Mouse (Mus musculus): Measurements from ENCODE around the gene Fbxl20.
"Not testable (repeated sequence)": the region's sequence is repeated elsewhere in the genome, so short reads cannot be mapped to it uniquely, and the experiment has no call there.

Fbxl20 gene

GRCm38 (mm10) chr11:98149786-98150624 is at the start of gene Fbxl20:
Fbxl20 (minus strand) TSS chr11:98150403.
- peak; percentile 98 for DNase-seq

- peak; percentile 99 for DNase-seq
Measured at GRCm38 (mm10) chr11:98192901-98193805, 43.0 kb upstream of the Fbxl20 start, which contains the start of gene Med1. Med1 (minus strand) TSS chr11:98193293.

- no peak for DNase-seq
Measured at GRCm38 (mm10) chr11:98190820-98191219, 40.6 kb upstream of the Fbxl20 start.

GRCm38 (mm10) chr11:98187640-98188395 is 37.6 kb upstream of the Fbxl20 start:
- DNase-seq = no peak

GRCm38 (mm10) chr11:98182149-98182548 is 31.9 kb upstream of the Fbxl20 start:
- not testable (repeated sequence) for DNase-seq

- DNase-seq = no peak
Measured at GRCm38 (mm10) chr11:98168400-98168799, 18.2 kb upstream of the Fbxl20 start.

- no peak for DNase-seq
Measured at GRCm38 (mm10) chr11:98155094-98155493, 4.9 kb upstream of the Fbxl20 start.

GRCm38 (mm10) chr11:98150625-98151156 is 488 bp upstream of the Fbxl20 start:
- no peak for DNase-seq

GRCm38 (mm10) chr11:98149304-98149750 is 876 bp downstream of the Fbxl20 start:
- peak; percentile 94 for DNase-seq

GRCm38 (mm10) chr11:98148551-98149301 is 1.5 kb downstream of the Fbxl20 start:
- peak; percentile 57 for DNase-seq

- DNase-seq = no peak
Measured at GRCm38 (mm10) chr11:98145856-98146255, 4.3 kb downstream of the Fbxl20 start.

- no peak for DNase-seq
Measured at GRCm38 (mm10) chr11:98142545-98142944, 7.7 kb downstream of the Fbxl20 start.

- no peak for DNase-seq
Measured at GRCm38 (mm10) chr11:98138894-98139293, 11.3 kb downstream of the Fbxl20 start.

GRCm38 (mm10) chr11:98137836-98138235 is 12.4 kb downstream of the Fbxl20 start:
- DNase-seq = no peak

GRCm38 (mm10) chr11:98134951-98135350 is 15.3 kb downstream of the Fbxl20 start:
- no peak for DNase-seq

- DNase-seq = no peak
Measured at GRCm38 (mm10) chr11:98123424-98123823, 26.8 kb downstream of the Fbxl20 start.

- DNase-seq = no peak
Measured at GRCm38 (mm10) chr11:98114363-98114762, 35.8 kb downstream of the Fbxl20 start.

GRCm38 (mm10) chr11:98113504-98113903 is 36.7 kb downstream of the Fbxl20 start:
- no peak for DNase-seq

GRCm38 (mm10) chr11:98109706-98110105 is 40.5 kb downstream of the Fbxl20 start:
- DNase-seq = no peak

- no peak for DNase-seq
Measured at GRCm38 (mm10) chr11:98101332-98101731, 48.9 kb downstream of the Fbxl20 start.

GRCm38 (mm10) chr11:98090583-98090982 is 59.6 kb downstream of the Fbxl20 start:
- DNase-seq = no peak

- DNase-seq = peak; percentile 17
Measured at GRCm38 (mm10) chr11:98088224-98088623, 62.0 kb downstream of the Fbxl20 start.
